Mouse (Mus musculus): ENCODE results near the gene Aip.

The Aip gene

DNA sequence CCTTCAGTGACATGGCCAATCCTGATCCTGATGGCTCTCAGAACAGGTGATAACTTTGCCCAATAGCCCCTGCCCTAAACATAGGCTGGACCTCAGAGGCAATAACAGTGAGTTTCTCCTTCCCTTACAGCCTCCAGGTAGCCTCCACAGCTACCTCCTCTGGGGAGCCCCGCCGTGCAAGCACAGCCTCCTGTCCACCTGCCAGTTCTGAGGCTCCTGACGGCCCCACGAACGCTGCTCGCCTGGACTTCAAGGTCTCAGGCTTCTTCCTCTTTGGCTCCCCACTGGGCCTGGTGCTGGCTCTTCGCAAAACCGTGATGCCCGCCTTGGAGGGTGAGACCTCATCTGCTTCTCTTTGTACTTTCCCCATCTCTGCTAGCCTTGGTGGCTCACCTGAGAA is 17.1 kb downstream of the Aip start:
- no peak for DNase-seq

DNA sequence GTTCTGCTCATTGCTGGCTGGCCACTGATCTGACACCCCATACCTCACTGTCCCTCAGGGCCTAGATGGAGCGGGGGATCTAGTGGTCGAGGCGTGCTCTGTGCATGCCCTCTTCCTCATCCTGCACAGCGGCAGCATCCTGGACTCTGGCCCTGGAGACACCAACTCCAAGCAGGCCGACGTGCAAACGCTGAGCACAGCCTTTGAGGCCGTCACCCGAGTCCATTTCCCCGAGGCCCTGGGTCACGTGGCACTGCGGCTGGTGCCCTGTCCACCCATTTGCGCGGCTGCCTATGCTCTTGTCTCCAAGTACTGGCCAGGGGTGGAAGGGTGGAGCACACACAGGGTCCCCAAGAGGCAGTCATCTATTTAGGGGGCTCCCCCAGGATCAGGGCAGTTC is 19.0 kb downstream of the Aip start:
- no peak for DNase-seq

DNA sequence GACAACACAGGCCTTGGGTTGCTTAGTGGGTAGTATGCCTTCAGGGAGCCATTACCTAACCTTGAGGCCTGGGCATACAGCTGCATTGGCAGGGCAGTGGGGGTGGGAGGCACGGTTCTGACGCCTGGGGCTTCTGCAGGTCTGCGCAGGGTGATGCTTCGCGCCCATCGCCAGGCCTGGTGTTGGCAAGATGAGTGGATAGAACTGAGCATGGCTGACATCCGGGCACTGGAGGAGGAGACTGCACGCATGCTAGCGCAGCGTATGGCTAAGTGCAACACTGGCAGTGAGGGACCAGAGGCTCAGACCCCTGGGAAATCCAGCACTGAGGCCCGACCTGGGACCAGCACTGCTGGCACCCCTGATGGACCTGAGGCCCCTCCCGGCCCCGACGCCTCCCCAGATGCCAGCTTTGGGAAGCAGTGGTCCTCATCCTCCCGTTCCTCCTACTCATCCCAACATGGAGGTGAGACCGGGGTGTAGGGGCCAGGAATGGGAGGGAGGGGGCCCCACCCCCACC is 20.9 kb downstream of the Aip start:
- peak; percentile 54 for DNase-seq

DNA sequence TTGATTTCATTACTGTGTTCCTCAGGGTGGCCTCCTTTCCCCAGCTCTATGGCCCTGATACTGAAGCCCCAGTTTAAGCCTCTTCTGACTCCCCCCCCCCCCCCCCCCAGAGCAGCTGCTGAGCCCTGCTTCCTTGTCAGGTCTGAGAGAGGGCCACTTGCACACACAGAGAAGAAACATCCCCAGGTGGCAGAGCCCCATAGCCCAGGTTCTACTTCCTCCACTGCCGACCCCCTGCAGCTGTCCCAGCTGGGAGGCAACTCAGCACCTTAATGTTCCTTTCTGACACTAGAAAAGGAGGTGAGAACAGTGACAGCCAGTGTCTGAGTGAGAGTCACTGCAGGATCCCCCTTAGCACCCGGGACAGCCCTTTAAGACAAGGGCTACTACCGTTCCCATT is 21.9 kb downstream of the Aip start:
- peak; percentile 49 for DNase-seq

DNA sequence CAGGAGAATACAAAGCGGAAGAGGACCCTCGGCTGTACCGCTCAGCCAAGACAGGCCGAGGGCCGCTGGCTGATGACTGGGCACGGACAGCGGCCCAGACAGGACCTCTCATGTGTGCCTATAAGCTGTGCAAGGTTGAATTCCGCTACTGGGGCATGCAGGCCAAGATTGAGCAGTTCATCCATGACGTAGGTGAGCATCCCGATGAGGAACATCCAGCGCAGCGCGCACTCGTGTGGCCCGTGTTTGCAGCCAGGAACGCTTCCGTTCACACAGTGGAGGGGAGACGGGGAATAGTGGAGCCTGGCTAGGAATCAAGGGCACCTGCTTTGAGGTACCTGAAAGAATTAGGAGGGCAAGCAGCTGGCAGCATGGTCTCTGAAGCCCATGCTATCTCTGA is 22.4 kb downstream of the Aip start:
- DNase-seq, result peak; percentile 61

DNA sequence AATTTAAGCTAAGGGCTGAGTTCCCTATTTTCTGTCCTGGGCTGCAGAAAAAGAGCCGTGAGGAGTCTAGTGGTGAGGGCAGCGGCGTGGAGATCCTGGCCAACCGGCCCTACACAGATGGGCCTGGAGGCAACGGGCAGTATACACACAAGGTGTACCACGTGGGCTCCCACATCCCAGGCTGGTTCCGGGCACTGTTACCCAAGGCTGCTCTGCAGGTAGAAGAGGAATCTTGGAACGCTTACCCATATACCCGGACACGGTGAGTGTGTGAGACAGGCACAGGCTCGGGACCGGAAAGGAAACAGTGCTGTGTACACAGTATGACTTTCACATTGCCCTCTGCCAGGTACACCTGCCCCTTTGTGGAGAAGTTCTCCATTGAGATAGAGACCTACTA is 23.0 kb downstream of the Aip start:
- DNase-seq, result peak; percentile 85

DNA sequence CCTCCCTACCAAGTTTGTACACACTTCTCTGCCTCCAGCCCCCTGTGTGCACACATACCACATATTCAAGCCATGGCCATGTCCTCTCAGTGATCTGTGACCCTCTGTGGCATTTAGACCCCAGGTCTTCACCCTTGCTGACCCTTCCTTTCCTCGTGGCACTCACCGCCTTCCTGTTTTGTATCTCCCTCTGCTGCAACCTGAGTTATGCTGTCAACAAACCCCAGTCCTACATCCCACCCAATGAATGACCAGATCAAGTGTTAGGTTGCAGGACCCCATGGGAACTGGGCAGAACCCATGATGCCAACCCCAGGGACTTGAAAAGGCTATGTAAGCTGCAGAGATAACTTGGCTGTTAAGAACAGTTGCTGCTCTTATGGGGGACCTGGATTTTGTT is 23.6 kb downstream of the Aip start:
- DNase-seq, result peak; percentile 46

DNA sequence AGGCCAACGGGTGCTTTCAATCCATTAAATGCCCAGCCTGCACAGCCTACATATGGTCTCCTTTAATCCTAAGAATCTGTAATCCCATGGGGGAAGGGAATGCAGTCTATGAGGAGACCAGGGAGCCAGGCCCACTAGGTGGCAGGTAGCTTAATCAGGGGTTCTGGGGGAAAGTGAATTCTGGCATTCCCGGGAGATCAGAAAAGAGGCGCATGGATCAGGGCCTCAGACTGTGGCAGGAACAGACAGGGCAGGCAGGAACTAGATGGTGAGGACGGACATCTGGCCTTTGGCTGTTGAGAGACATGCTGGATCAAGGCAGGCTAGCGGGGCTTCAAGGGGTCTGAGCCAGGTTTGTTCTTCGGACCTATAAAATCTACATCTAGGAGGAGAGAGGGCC is 24.2 kb downstream of the Aip start:
- peak; percentile 62 for DNase-seq

DNA sequence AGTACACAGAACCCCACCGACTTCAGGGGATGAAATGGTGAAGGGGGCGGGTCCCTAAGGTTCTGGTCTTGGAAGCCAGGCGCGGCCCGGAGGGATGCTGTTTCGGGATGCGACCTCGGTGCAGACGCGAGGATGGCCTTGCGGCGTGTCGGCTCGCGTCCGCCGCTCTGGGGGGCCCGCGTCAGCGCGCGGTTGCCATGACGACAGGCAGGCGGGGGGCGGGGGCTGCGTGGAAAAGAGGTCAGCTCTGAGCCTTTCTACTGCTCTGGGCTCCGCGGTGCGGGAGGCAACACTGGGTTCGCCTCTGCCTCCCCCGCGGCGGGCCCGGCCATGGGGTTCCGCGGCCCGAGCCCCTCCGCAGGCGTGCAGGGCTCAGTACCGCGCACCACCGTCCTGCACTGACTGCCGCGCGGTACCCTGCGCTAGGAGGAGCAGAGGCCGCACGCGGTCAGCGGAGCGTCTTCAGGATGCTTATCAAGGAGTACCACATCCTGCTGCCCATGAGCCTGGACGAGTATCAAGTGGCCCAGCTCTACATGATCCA is 24.9 kb downstream of the Aip start:
- peak; percentile 88 for DNase-seq

DNA sequence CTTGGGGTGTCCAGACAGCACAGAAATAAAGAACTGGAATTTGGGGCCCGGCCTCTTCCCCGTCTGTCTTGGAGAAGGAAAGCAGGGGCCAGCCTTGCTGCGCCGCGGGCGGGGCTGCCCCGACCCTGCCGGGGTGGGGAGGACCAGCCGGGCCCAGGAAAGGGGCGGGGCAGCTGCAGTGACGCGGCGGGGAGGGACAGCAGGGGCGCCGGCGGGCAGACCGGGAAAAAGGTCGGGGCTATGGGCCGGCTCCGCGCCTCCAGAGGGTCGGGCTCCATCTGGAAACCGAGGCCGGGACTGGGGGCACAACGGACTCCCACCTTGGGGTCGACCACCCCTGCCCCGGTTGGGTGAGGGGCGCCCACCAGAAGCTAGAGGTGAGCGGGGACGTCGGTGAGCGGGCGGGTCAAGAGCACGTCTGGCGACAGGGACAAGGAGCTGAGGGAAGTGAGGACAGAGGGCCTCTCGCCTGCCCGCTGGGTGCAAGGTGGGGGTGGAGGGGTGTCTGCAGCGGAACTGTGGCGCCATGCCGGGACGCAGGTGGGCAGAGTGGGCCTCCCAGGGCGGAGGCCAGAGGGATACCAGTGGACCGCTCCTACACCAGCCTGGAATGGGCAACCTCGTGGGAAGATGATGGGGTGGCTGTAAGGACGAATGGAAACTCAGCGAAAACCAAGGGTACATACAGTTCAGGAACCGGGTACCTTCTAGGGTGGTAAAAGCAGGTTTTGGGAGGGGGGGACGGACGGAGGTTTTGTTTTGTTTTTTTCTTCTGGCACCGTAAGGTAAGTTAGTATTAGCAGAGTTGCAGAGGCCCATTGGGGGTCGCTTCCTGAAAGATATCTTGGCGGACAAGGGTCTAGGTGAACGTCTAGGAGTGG is 25.6 kb downstream of the Aip start, which contains the start of gene Pitpnm1:
Gene Pitpnm1 (plus strand): TSS at position 162 of the 881 bp plus-strand sequence.
- DNase-seq, result peak; percentile 83

DNA sequence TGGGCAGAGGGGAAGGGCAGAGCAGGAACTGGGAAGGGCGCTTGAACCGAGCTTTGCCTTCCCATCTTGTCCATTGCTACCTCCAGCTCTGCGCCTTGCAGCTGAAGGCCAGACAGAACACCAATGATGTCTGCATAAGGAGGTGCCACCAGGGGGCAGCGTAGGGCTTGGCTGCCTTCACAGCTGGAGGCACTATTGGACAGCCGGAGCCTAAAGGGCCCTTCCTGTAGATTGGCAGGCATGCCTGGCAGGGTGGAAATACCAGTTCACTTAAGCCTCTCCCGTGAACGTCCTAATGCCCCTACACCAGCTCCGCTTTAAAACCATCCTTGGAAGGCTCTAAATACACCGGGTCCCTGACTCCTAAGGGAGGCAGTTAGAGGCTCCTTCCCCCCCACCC is 26.6 kb downstream of the Aip start:
- peak; percentile 93 for DNase-seq

DNA sequence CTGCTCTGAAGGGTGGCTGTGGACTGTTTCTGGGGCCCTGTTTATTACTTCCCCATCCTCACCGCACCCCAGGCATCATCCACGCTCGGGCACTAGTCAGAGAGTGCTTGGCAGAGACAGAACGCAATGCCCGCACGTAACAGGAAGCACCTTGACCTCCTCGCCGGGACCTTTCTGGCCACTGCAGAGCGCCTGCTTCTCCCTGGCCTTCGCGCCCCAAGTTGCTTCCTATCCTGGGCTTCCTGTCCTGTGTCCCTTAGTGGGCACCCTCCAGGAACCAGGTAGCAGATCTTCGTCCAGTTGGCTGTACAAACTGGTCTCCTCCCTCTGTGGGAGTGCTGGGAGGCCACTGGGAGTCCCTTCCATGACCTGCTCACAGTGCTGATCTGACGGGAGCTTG is 27.2 kb downstream of the Aip start:
- DNase-seq, result peak; percentile 69

DNA sequence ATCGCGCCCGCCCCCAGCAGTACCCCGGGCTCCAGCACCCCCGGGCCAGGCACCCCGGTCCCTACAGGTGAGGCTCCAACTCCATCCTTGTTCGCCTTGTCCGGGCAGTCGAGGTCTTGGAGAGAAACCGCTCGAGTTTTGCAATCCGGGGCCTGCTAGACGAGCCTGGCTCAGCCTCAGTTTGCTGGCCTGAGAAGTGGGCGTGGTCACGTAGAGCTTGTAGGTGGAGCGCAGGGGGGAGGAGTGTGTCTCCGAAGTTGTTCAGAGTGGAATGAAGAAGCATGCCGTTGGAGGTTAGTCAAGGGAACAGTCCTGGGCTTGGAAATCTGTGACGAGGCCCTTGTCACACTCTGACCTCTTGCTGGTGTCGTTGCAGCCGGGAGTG is 28.2 kb downstream of the Aip start:
- no peak for DNase-seq

DNA sequence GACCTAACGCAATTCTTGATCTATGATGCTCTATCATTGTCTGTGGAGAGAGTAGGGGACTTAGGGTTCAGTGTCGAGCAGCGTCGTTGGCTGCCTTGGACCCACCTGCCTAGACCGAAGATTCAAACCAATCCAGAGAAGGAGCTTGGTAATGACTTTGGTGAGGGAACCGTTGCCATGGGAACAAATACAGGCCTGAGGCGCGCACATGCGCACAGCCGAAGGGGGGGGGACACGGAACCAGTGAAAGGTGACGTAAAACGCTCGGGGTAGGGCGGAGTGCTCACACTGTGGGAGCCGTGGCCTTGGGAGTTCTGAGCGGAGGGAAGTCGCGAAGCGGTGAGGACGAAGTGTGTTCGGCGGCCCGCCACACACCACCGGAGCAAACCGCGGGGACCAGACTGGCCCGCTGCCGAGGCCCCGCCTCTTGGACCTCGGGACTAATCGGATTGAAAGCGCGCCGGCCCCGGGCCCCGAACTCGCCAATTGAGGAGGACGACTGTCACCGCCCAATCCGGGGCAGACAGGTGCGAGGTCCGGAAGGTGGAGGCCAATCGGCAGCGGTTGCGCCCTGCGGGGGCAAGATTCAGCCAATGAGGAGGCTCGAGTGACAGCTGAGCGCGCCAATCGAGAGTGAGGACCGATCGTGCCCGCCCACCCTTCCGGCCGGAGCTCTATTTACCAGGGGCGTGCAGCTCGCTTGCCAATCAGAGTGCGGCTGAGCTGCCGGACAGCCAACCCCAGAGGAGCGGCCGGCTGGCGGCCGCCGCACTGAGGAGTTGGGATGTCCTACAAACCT is 28.8 kb downstream of the Aip start, which contains the start of gene Cdk2ap2:
Gene Cdk2ap2 (plus strand): TSS at position 541 of the 799 bp plus-strand sequence.
- peak; percentile 100 for DNase-seq

DNA sequence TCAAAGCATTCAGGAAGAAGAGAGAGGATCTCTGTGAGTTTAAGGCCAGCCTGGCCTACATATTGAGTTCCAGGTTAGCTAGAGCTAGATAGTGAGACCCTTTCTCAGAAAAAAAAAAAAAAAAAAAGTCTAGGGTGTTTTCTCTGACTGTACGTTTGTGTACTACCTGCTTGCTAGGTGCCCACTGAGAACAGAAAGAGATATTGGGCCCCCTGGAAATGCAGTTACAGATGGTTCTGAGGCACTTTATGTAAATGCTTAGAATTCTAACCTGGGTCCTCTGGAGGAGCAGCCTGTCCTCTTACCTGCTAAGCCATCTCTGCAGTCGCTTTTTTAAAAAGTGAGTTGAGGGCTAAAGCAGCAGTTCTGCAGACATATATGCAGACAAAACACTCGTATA is 29.9 kb downstream of the Aip start:
- no peak for DNase-seq

DNA sequence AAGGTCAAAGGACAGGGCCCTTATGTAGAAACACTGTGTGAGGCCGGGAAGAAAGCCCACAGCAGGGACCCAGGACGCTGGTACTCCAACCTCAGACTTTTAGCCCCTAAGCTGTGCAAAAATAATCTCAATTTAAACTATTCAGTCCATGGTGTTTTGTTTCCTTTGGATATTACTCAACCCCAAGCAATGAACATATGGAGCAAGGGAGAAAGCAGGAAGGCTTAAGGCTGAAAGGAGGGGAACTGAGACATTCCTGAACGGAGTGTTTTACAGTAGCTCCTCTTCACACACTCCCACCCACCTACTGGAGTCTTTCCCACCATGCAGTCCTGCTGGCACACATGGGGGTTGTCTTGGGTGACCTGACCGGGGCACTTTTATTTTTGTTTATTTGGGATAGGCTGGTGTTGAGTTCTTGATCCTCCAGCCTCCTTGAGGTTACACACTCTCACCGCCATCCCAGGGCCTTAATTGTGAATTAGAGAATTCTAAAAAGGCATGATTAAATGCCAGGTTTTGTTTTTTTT is 30.8 kb downstream of the Aip start:
- peak; percentile 48 for DNase-seq

DNA sequence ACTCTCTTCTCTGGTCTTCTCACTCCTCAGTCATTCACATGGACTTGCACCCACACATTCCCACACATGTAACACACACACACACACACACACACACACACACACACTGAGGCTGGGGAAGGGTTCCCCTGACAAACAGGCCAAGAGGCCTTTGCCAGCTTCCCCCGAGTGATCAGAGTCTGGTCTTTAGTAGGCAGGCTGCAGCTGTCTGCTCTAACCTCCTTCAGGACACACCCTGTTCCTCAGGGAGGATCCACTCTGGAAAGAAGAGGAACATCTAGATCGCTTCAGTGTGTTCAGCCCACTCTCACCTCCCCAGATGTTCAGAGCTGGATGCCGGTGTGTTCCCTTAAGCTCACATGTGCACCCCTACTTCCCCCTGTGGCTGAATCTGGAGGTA is 31.3 kb downstream of the Aip start:
- DNase-seq, result peak; percentile 36

DNA sequence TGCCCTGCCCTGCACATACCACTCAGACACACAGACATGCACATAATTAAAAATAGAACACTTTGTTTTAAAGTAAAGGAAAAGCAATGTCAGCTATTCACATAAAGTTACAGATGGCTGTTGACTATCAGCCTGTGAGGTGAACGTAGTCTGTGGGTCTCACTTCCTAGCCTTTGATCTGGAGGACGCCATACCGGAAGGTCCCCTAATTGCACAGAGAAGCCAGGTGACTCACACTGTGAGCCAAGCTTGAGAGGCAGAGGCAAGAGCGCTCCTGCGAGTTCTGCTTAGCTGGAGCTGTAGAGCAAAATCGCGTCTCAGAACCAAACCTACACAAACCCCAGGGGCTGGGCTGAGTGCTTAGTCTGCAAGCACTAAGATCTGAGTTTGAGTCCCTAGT is 31.9 kb downstream of the Aip start:
- DNase-seq, result no peak

DNA sequence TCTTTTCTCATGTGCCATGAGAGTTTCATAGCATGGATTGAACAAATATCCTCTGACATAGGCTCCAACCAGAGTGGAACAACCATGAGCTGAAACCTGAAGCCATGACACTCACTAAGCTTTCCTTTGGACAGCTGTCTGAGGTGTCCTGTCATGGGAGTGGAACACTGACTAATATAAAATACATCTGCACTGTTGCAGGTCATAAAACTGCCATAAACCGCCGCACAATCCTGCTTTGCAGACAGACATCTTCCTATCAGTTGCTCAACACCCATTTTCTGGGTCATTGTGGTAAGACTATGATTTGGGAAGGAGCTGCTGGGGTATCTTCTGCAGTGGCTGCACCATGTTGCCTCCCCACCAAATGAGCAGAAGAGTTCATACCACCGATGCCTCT is 32.9 kb downstream of the Aip start:
- DNase-seq, result no peak

DNA sequence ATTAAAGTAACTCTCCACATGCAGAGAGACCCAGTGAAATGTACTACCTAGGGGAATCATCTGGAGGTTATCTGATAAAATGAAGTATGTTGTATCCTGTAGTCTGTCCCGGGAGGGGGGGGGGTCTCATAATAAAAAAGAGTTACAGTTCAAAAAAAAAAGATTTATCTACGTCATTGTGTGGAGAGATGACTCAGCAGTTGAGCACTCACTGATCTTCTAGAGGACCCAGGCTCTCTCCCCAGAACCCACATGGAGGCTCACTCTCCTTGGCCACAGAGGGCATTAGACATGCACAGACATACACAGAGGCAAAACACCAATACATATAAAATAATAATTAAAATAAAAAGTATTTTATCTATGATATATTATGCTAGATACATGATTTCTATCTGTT is 34.3 kb downstream of the Aip start:
- DNase-seq, result no peak

DNA sequence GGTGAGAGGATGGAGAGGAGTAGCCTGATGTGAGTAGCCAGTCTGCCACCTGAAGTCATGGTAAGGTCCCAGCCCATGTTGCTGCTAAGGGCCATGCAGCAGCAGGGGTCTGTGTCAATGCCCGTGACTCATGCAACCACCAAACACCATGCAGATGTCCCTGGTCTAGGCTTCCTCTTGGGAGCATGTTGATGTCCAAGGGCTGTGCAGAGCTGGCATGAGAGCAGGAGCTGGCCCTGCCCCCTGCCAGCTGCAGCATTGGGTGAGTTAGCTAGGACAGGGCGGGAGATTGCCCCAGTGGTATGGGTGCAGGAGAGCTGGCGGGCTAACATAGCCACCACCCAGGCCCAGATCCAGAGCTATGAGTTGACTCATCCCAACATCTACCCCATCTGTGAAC is 35.2 kb downstream of the Aip start:
- DNase-seq, result no peak

DNA sequence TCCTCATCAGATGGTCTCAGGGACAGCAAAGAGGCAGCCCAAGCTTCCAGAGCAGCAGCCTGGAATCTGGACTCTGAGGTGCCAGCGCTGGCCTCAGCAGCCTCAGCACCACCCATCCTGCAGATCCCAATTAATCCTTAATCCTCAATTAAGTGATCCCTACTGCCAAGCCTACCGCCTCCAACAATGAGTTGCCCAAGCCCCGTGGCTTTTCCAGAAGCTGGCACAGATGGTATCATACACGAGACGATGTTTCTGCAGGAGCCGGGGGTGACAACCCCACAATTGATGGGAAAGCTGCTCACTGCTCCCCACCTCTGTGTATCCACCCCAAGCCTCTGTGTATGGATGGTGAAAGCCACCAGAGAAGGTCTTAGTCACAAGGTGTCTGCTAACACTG is 36.5 kb downstream of the Aip start:
- DNase-seq, result peak; percentile 11

DNA sequence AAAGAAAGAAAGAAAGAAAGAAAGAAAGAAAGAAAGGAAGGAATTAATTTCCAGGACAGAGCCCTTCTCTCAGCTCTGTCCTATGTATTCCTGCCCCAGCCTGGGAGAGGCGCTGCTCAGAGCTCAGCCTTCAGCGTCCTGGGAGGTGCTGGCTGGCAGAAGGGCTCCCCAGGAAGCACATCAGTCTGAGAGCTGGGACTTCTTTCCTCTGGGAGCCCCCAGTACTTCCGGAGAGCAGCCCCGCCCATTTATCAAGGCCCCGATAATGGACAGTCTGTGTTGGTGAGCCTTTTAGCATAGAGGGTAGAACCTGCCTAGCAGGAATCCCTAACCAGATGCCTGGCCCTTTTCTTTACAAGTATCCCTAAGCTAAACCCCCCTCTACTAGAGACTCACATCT is 37.5 kb downstream of the Aip start:
- DNase-seq, result peak; percentile 5

Data from cerebellum, adult 11-12 months (tissue).